Mouse (Mus musculus) stomach, postnatal 0 days (tissue): ENCODE measurements at regions not wholly inside any gene's neighbourhood (a gene's known extent, or its start where the extent isn't known, plus 50 kb on each side); places are given as distances from the start of the nearest gene placed in this dataset.

ENCODE experiments used
- ATAC-seq: fragments of 200-750 bp; cut with Nextera tagmentation; 2 replicates; pipeline ENCODE4 v1.8.0; 2017; ENCODE audit not compliant: low FRiP score, low TSS enrichment
- DNase-seq: peaks from one replicate; pipeline ENCODE4 v3.0.0-alpha.2; 2016; ENCODE audit warnings: low spot score
- H3K27ac ChIP-seq: fragments of 300-500 bp; sonication (generic); replicated peaks from 2 replicates; pipeline ENCODE4 v1.5.1; 2014; ENCODE audit warnings: mild to moderate bottlenecking, control low read depth
- H3K27me3 ChIP-seq: fragments of 300-500 bp; sonication (generic); 2 replicates; pipeline ENCODE4 v1.6.1; 2014; ENCODE audit warnings: low read length; ENCODE audit not compliant: control insufficient read depth, insufficient read depth
- H3K36me3 ChIP-seq: fragments of 300-500 bp; sonication (generic); 2 replicates; pipeline ENCODE4 v1.6.1; 2014; ENCODE audit warnings: low read length, mixed read lengths; ENCODE audit not compliant: control insufficient read depth, insufficient read depth
- H3K4me1 ChIP-seq: fragments of 300-500 bp; sonication (generic); replicated peaks from 2 replicates; pipeline ENCODE4 v1.6.1; 2014; ENCODE audit warnings: antibody characterized with exemption; ENCODE audit not compliant: control insufficient read depth, insufficient read depth
- H3K4me2 ChIP-seq: fragments of 300-500 bp; sonication (generic); replicated peaks from 2 replicates; pipeline ENCODE4 v1.6.1; 2014; ENCODE audit warnings: low read depth, mild to moderate bottlenecking, control low read depth, moderate library complexity
- H3K4me3 ChIP-seq: fragments of 300-500 bp; sonication (generic); 2 replicates; pipeline ENCODE4 v1.5.1; 2014; ENCODE audit warnings: low read depth, low read length, control low read depth
- H3K9ac ChIP-seq: fragments of 300-500 bp; sonication (generic); 2 replicates; pipeline ENCODE4 v1.6.1; 2014; ENCODE audit warnings: mild to moderate bottlenecking, low read length, control low read depth, mixed read lengths
- H3K9me3 ChIP-seq: fragments of 300-500 bp; sonication (generic); 2 replicates; pipeline ENCODE4 v1.6.1; 2016; ENCODE audit warnings: low read length; ENCODE audit not compliant: control insufficient read depth
- CTCF ChIP-seq: IDR thresholded peaks from 2 replicates; pipeline ENCODE4 v1.5.1; 2016; ENCODE audit warnings: antibody characterized with exemption, low read depth, mild to moderate bottlenecking, moderate library complexity
- EP300 ChIP-seq: optimal IDR thresholded peaks from 2 replicates; pipeline ENCODE3; 2016; ENCODE audit warnings: antibody characterized with exemption
- WGBS: fragments of 180-500 bp; shearing (Covaris S2); extraction: QIAGEN DNeasy Blood & Tissue Kit; methylation state at CpG from one replicate; pipeline ENCODE4 v1.1.7; 2014; 5-methylcytosine and 5-hydroxymethylcytosine counted together

GRCm38 (mm10) chr1:142985516-142985915, 654.9 kb upstream of the B3galt2 start:
- Histone ChIP-seq H3K27me3 (no peaks in the 10 kb centered on the region), H3K4me1 (no peaks in the 10 kb centered on the region), H3K9ac (no peak overlapping the region), H3K36me3 (no peaks in the 10 kb centered on the region), H3K9me3 (no peaks in the 10 kb centered on the region), H3K4me3 (no peak overlapping the region), H3K27ac (no peak overlapping the region), H3K4me2 (no peak overlapping the region)
- TF ChIP-seq EP300 (no peak), CTCF (no peak)
- no peak for ATAC-seq
- WGBS: 42% methylated on average over 1 of the region's 1 CpGs
- DNase-seq: no peak

DNA sequence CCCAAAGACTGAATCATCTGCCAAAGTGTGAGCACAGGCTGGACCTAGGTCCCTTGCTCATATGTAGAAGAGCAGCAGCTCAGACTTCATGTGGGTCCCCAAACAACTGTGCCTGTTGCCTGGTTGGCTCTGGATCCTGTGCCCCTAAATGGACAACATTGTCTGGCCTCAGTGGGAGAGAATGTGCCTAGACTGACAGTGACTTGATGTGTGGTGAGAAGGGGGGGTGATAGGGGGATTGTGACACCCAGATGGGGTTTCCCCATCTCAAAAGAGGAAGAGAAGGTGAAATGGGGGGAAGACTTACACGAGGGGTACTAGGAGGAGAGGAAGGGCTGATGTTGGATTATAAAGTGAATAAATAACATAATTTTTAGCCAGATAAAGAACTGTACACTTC, 640.2 kb upstream of the B3galt2 start:
- no peaks in the 10 kb centered on the region for H3K4me1 ChIP-seq
- no peaks in the 10 kb centered on the region for H3K36me3 ChIP-seq
- DNase-seq (no peak), ATAC-seq (no peak)
- no peak overlapping the region for H3K4me3 ChIP-seq
- TF ChIP-seq EP300 (no peak), CTCF (no peak)
- H3K27me3 ChIP-seq: no peaks in the 10 kb centered on the region
- H3K4me2 ChIP-seq: no peak overlapping the region
- H3K9me3 ChIP-seq: no peaks in the 10 kb centered on the region
- H3K9ac ChIP-seq: no peak overlapping the region
- 50% methylated on average over 1 of the region's 1 CpGs for WGBS
- H3K27ac ChIP-seq: no peak overlapping the region

DNA sequence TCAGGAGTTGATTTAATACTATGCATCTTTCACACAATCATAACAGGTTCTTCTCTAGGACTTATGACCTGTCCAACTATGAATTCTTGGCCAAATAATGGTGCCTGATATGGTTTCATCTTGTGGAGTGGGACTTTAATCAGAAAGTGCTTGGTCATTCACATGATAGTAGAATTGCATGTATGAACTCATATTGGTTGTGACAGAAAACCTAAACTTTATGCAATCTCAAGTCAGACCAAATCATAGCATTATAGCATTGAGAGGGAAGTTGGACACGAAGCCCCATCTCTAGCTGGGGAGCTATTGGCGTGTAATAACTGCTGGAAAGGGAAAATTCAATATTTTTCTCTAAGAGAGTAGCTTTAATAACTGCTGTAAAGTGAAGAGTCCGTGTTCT, 639.4 kb upstream of the B3galt2 start:
- Histone ChIP-seq H3K27ac (no peak overlapping the region), H3K36me3 (no peaks in the 10 kb centered on the region), H3K4me1 (no peaks in the 10 kb centered on the region), H3K4me2 (no peak overlapping the region), H3K9ac (no peak overlapping the region), H3K27me3 (no peaks in the 10 kb centered on the region), H3K9me3 (no peaks in the 10 kb centered on the region), H3K4me3 (no peak overlapping the region)
- ATAC-seq (no peak), DNase-seq (no peak)
- TF ChIP-seq CTCF (no peak), EP300 (no peak)
- 76% methylated on average over 3 of the region's 3 CpGs for WGBS

GRCm38 (mm10) chr1:143006045-143006444, 634.4 kb upstream of the B3galt2 start:
- Histone ChIP-seq H3K4me2 (no peak overlapping the region), H3K27ac (no peak overlapping the region), H3K36me3 (no peaks in the 10 kb centered on the region), H3K27me3 (no peaks in the 10 kb centered on the region), H3K4me3 (no peak overlapping the region), H3K9ac (no peak overlapping the region), H3K4me1 (no peaks in the 10 kb centered on the region), H3K9me3 (no peaks in the 10 kb centered on the region)
- ATAC-seq (no peak), DNase-seq (no peak)
- TF ChIP-seq CTCF (no peak), EP300 (no peak)
- WGBS: 80% methylated on average over 3 of the region's 3 CpGs

- no peaks in the 10 kb centered on the region for H3K27me3 ChIP-seq
- H3K4me3 ChIP-seq: no peak overlapping the region
- ATAC-seq (no peak), DNase-seq (no peak)
- no peak overlapping the region for H3K9ac ChIP-seq
- H3K27ac ChIP-seq: no peak overlapping the region
- TF ChIP-seq EP300 (no peak), CTCF (no peak)
- no peaks in the 10 kb centered on the region for H3K36me3 ChIP-seq
- H3K4me1 ChIP-seq: no peaks in the 10 kb centered on the region
- no peaks in the 10 kb centered on the region for H3K9me3 ChIP-seq
- 56% methylated on average over 2 of the region's 2 CpGs for WGBS
- no peak overlapping the region for H3K4me2 ChIP-seq
These were observed 620.5 kb upstream of the B3galt2 start for GRCm38 (mm10) chr1:143019982-143020381.

DNA sequence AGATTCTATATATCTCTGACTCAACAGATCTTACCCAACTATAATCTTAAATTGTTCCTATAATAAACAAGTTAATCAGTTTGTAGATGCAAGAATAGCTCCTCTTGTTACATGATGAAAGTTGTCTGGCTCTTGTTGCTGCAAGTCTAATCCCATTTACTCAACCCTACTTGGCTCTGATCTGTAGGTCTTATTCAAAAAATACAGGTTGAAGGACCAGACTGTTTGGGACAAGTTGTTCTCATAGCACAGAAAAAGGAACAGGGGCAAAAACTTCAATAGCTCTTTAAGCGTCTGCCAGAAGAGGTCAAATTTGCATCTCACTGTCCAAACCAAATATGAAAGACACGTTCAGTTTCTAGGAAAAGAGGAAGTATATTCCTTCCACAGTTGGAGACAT, 587.3 kb upstream of the B3galt2 start:
- ATAC-seq (no peak), DNase-seq (no peak)
- TF ChIP-seq EP300 (peak; percentile 32), CTCF (no peak)
- Histone ChIP-seq H3K36me3 (no peaks in the 10 kb centered on the region), H3K27me3 (no peaks in the 10 kb centered on the region), H3K4me1 (no peaks in the 10 kb centered on the region), H3K27ac (no peak overlapping the region), H3K9ac (no peak overlapping the region), H3K4me3 (no peak overlapping the region), H3K9me3 (no peaks in the 10 kb centered on the region), H3K4me2 (no peak overlapping the region)
- WGBS: 48% methylated on average over 2 of the region's 2 CpGs

- Histone ChIP-seq H3K27me3 (no peaks in the 10 kb centered on the region), H3K4me2 (no peak overlapping the region)
- WGBS: 82% methylated on average over 2 of the region's 2 CpGs
These were observed 586.9 kb upstream of the B3galt2 start for GRCm38 (mm10) chr1:143053599-143053998.

More at GRCm38 (mm10) chr1:143053599-143053998, 586.9 kb upstream of the B3galt2 start:
- no peak overlapping the region for H3K4me3 ChIP-seq
- TF ChIP-seq CTCF (no peak), EP300 (no peak)
- H3K9ac ChIP-seq: no peak overlapping the region
- no peak for ATAC-seq
- H3K27ac ChIP-seq: no peak overlapping the region
- no peaks in the 10 kb centered on the region for H3K9me3 ChIP-seq
- no peaks in the 10 kb centered on the region for H3K4me1 ChIP-seq
- DNase-seq: no peak
- H3K36me3 ChIP-seq: no peaks in the 10 kb centered on the region
